Mouse (Mus musculus) thymus, adult 2 months (tissue): ENCODE measurements around the gene Ndrg2. TPM values are rescaled to one million over a fixed set of nuclear protein-coding genes. Genes with fewer than 3 reads are reported as not detected.

Source experiments
- DNase-seq: peaks from one replicate; pipeline ENCODE4 v3.0.0; 2021
- H3K27ac ChIP-seq: fragments of 200-500 bp; 2 replicates; pipeline ENCODE4 v1.5.1; 2012; ENCODE audit warnings: low read length, control low read depth; ENCODE audit not compliant: control insufficient read depth, insufficient read depth
- H3K27me3 ChIP-seq: fragments of 200-500 bp; 2 replicates; pipeline ENCODE4 v1.6.1; 2012; ENCODE audit warnings: mild to moderate bottlenecking, low read length, moderate library complexity, mixed read lengths; ENCODE audit not compliant: control insufficient read depth, insufficient read depth
- H3K36me3 ChIP-seq: fragments of 200-500 bp; 2 replicates; pipeline ENCODE4 v1.6.1; 2012; ENCODE audit warnings: mild to moderate bottlenecking, low read length, moderate library complexity; ENCODE audit not compliant: control insufficient read depth, insufficient read depth
- H3K4me1 ChIP-seq: fragments of 200-500 bp; replicated peaks from 2 replicates; pipeline ENCODE4 v1.6.1; 2012; ENCODE audit warnings: low read length; ENCODE audit not compliant: control insufficient read depth, insufficient read depth
- H3K4me3 ChIP-seq: fragments of 200-500 bp; 2 replicates; pipeline ENCODE4 v1.5.1; 2012; ENCODE audit warnings: mild to moderate bottlenecking, low read length, control low read depth, moderate library complexity; ENCODE audit not compliant: control insufficient read depth, insufficient read depth
- CTCF ChIP-seq: fragments of 200-500 bp; IDR thresholded peaks from 2 replicates; pipeline ENCODE4 v1.5.1; 2012; ENCODE audit warnings: mild to moderate bottlenecking, control low read depth, low read length, moderate library complexity, borderline replicate concordance; ENCODE audit not compliant: control insufficient read depth, poor library complexity, insufficient read depth; ENCODE audit errors: extremely low read depth
- POLR2A ChIP-seq: fragments of 200-500 bp; IDR thresholded peaks from 2 replicates; pipeline ENCODE4 v1.6.1; 2012; ENCODE audit warnings: mild to moderate bottlenecking, low read length, control low read depth, moderate library complexity; ENCODE audit not compliant: control insufficient read depth, poor library complexity, insufficient read depth; ENCODE audit errors: extremely low read depth
- WGBS: fragments of 180-500 bp; shearing (Covaris S2); methylation state at CpG from one replicate; pipeline ENCODE4 v1.1.7; 2018; 5-methylcytosine and 5-hydroxymethylcytosine counted together
- polyA plus RNA-seq: library from polyadenylated mRNA; depleted of rRNA; stranded (reverse); fragments of >200 nt; gene quantifications from 2 replicates; pipeline ENCODE4 v1.2.3, GENCODE M21; 2012; rRNA removed

Ndrg2 gene
- polyA plus RNA-seq, result 85.1 and 178 TPM in 2 replicates

- Histone ChIP-seq H3K27ac (peak within 1 kb of the TSS; percentile 88), H3K4me3 (peak within 1 kb of the TSS; percentile 79), H3K27me3 (no peaks in the 10 kb centered on the region), H3K4me1 (peaks cover 17% of the 10 kb centered on the region), H3K36me3 (no peaks in the 10 kb centered on the region)
- peak; percentile 67 for DNase-seq
- WGBS, result 21% methylated on average over 20 of the region's 23 CpGs
- no peak for TF ChIP-seq CTCF
- no peak for TF ChIP-seq POLR2A
Observed at GRCm38 (mm10) chr14:51913960-51914762, at the start of gene Ndrg2. Ndrg2 (minus strand) TSS chr14:51914158.

- no peak for TF ChIP-seq CTCF
- no peak for TF ChIP-seq POLR2A
- Histone ChIP-seq H3K36me3 (no peaks in the 10 kb centered on the region), H3K27me3 (no peaks in the 10 kb centered on the region), H3K4me3 (no peak overlapping the region), H3K27ac (no peak overlapping the region), H3K4me1 (no peaks in the 10 kb centered on the region)
- DNase-seq, result no peak
- 90% methylated on average over 2 of the region's 2 CpGs for WGBS
Observed at GRCm38 (mm10) chr14:51960316-51960715, 46.4 kb upstream of the Ndrg2 start.

GRCm38 (mm10) chr14:51943336-51943735 is 29.4 kb upstream of the Ndrg2 start:
- Histone ChIP-seq H3K36me3 (no peaks in the 10 kb centered on the region), H3K4me3 (no peak overlapping the region), H3K4me1 (no peaks in the 10 kb centered on the region), H3K27me3 (no peaks in the 10 kb centered on the region), H3K27ac (no peak overlapping the region)
- no peak for DNase-seq
- TF ChIP-seq CTCF (no peak), POLR2A (no peak)
- WGBS, result 87% methylated on average over 6 of the region's 6 CpGs

GRCm38 (mm10) chr14:51942236-51942635 is 28.3 kb upstream of the Ndrg2 start:
- Histone ChIP-seq H3K4me1 (no peaks in the 10 kb centered on the region), H3K27me3 (no peaks in the 10 kb centered on the region), H3K4me3 (no peak overlapping the region), H3K27ac (no peak overlapping the region), H3K36me3 (no peaks in the 10 kb centered on the region)
- WGBS, result 54% methylated on average over 7 of the region's 7 CpGs
- TF ChIP-seq POLR2A (no peak), CTCF (no peak)
- no peak for DNase-seq

GRCm38 (mm10) chr14:51941577-51941976 is 27.6 kb upstream of the Ndrg2 start:
- Histone ChIP-seq H3K27me3 (no peaks in the 10 kb centered on the region), H3K4me3 (no peak overlapping the region), H3K27ac (no peak overlapping the region), H3K4me1 (no peaks in the 10 kb centered on the region), H3K36me3 (no peaks in the 10 kb centered on the region)
- 82% methylated on average over 9 of the region's 9 CpGs for WGBS
- TF ChIP-seq POLR2A (no peak), CTCF (no peak)
- DNase-seq, result no peak

GRCm38 (mm10) chr14:51940944-51941560 is 27.1 kb upstream of the Ndrg2 start:
- H3K27ac ChIP-seq, result no peak overlapping the region
- no peak for DNase-seq
- no peaks in the 10 kb centered on the region for H3K36me3 ChIP-seq
- H3K4me3 ChIP-seq, result no peak overlapping the region
- WGBS, result 58% methylated on average over 8 of the region's 8 CpGs
- H3K4me1 ChIP-seq, result no peaks in the 10 kb centered on the region
- H3K27me3 ChIP-seq, result no peaks in the 10 kb centered on the region
- TF ChIP-seq CTCF (no peak), POLR2A (no peak)
